Mouse (Mus musculus) kidney, postnatal 14 days (tissue): ENCODE data around the gene Nt5c3b.

Experiments
- DNase-seq: peaks from one replicate; pipeline ENCODE4 v3.0.0; 2022; ENCODE audit warnings: mixed read lengths

Nt5c3b gene

GRCm38 (mm10) chr11:100397600-100398389 lies 43.8 kb downstream of the Nt5c3b start, which contains the start of gene Jup:
Gene Jup, minus strand, starts transcription at chr11:100397763.
- peak; percentile 100 for DNase-seq

- peak; percentile 78 for DNase-seq
Observed at GRCm38 (mm10) chr11:100396886-100397599, 44.6 kb downstream of the Nt5c3b start.

GRCm38 (mm10) chr11:100395861-100396631 lies 45.6 kb downstream of the Nt5c3b start:
- peak; percentile 73 for DNase-seq

GRCm38 (mm10) chr11:100395200-100395599 lies 46.4 kb downstream of the Nt5c3b start:
- peak; percentile 92 for DNase-seq

- DNase-seq = peak; percentile 44
Observed at GRCm38 (mm10) chr11:100394353-100395074, 47.1 kb downstream of the Nt5c3b start.

- DNase-seq = no peak
Observed at GRCm38 (mm10) chr11:100393733-100394132, 47.9 kb downstream of the Nt5c3b start.

DNA sequence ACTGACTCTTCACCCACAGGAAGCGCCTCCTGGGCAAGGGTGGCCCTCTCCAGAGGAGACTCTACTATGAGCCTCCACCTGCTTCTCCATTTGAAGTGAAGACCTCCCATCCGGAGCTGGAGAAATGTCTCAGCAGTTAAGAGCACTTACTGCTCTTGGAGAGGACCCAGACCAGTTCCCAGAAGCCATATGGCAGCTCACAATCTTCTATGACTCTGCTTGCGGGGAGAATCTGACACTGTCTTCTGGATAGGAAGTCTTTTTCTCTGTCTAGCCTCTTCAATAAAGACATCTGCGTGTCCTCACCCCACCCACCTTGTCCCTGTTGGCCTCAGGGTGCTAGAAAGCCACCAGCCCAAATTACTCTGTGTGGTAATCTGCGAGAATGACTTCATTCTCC lies 48.6 kb downstream of the Nt5c3b start:
- DNase-seq = no peak

DNA sequence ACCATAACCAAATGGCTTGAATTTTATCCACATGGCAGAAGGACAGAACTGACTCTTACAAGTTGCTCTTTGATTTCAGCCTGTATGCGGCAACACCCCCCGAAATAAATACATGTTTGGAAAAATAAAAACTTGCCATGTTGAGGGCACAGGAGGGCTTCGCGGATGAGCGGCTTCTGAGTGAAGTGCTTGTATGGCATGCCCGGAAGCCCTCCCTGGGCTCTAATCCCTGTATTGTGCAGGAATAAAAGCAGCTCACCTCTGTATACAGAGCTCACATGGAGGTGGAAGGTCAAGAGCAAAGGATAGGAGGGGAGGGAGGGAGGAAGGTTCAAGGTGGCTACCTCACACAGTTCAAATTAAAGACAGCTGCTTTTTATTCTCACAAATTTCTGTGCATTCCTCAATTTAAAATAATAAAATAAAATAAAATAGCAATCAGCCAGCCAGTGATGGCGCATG lies 49.7 kb downstream of the Nt5c3b start:
- DNase-seq = no peak

- peak; percentile 91 for DNase-seq
Observed at GRCm38 (mm10) chr11:100391081-100391883, 50.3 kb downstream of the Nt5c3b start.

DNA sequence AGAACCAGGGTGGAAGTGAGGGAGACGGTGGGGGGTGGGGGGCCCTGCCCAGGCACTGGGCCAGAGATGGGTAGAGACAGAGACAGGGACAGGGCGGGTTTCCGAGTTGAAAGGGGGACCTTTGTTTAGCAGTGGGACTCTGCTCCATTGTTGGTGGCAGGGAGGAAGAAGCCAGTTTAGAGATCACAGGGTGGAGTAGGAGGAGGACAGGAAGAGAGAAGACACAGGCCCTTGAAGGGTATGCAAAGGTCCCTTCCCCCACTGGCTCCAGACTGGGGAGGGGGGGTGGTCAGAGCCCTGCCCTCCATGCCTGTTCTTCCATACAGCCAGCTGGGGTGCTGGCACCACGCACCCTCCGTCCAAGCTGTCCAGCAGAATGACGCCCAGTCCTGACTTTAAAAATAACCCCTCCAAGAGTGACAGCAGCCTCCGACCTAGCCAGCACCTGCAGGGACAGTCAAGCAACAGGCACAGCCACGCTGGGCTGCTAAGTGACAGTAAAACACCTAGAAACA lies 51.6 kb downstream of the Nt5c3b start:
- DNase-seq = peak; percentile 83

DNA sequence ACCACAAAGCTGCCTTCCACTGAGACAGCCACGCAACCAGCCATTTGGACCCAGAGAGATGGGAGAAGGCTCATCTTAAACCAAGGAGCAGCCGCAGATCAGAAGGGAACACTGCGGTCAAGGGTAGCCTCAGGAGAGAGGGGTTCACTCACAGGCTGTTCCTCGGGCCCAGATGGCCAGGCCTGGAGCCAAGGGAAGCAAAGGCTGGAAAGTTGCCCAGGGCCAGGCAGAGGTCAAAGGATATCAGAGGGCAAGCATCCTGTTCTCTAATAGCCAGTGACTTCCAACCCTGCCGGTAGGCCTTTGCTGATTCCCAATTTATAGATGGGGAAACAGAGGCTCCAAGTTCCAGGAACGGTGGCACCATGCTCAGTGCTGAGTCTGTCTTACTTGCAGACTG lies 53.0 kb downstream of the Nt5c3b start:
- peak; percentile 91 for DNase-seq

GRCm38 (mm10) chr11:100387589-100388375 lies 53.8 kb downstream of the Nt5c3b start:
- DNase-seq = peak; percentile 82

DNA sequence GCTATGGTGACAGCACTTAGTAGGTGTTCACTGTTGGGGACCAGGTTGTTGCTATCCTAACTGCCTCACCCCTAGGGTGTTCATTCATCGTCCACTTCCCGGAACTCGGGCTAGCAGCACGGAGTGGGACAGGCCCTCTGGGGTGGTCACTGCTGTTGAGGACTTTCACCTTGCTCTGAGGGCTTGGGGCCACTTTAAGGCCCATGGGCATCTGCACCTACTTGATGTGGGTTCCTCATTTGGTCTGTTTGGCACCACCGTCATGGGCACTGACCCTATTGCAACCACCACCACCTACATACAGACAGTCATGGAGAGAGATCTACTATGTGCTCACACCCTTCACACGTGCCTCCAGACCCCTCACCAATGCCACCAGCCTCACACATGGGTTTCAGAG lies 54.5 kb downstream of the Nt5c3b start:
- DNase-seq = no peak

DNA sequence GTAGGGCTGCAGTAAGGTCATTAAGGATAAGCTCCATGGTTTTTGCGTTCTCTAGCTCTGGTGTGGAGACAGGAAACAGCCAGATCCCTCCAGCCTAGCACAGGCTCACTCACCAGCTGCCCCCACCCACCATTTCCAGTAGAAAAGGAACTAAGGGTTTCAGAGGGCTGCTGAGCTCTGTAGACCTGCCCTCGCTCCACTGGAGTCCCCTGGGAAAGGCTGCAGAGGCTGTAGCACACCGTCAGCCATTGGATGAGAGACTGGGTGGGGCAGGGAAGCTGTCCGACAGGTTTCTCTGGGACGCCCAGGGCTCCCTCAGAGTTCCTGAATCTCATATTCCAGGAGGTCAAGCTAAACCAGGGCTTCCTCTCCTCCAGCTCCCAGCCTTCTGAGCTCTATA lies 55.0 kb downstream of the Nt5c3b start:
- peak; percentile 83 for DNase-seq

- DNase-seq = no peak
Observed at GRCm38 (mm10) chr11:100385016-100385415, 56.6 kb downstream of the Nt5c3b start.

- no peak for DNase-seq
Observed at GRCm38 (mm10) chr11:100382682-100383081, 58.9 kb downstream of the Nt5c3b start.

GRCm38 (mm10) chr11:100379311-100379710 lies 62.3 kb downstream of the Nt5c3b start:
- DNase-seq = no peak

DNA sequence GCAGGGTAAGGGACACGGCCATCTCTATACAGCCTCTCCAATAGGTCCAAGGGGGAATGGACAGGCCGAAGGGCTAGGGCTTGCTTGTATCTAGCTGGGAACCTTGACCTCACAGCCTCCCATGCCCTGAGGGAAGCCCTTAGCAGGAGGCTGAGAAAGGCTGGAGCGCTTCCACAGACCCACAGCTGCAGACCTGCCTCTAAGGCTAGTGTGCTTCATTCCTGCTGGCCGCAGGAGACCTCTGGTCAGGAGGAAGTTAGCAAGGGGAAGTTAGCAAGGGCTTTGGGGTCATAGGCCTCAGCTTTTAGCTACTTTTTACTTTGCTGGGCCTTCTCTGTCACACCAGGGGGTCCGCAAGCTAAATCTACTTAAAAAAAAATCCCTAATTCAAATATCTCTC lies 63.2 kb downstream of the Nt5c3b start:
- no peak for DNase-seq

DNA sequence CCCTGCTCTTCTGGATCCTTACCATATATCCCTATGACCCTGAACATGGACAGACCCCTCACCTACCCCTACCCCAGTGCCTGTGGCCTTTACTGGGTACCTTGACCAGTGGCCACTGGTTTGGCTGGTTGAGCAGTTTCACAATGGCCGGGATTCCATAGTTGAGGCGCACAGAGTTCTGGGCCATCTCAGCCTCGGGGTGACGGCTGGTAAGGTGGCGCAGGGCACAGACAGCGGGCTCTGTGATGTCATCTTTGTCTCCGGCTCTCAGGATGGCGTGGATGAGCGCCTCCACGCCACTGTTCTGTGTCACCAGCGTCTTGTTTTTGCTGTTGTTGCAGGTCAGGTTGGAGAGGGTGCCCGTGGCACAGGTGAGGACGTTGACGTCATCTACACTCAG lies 63.6 kb downstream of the Nt5c3b start:
- DNase-seq = no peak

DNA sequence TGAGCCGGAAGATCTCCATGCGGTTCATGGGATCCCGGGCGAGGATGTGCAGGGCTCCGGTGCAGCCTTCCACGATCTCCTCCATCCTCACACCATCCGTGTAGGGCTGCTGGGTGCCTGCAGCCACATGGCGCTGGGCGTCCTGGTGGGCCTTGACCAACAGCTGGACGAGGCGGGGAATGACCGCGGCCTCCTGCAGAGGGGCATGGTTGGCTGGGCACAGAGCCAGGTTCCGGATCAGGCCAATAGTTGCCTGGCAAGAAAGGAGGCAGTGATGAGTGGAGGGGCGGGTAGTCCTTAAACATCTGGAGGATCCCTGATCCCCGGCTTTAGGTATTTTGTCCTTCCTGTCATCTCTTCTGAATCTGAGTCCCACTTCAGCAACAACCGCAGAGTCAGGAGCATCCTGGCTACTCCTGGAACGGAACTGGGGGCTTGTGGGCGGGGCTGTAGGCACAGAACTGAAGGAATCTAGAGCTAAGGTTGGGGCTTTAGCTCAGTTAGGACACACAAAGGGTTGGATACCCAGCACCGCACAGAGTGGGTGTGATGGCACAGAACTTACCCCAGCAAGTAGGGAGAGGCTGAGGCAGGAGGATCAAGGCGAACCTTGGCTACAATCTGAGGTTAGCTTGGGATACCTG lies 64.7 kb downstream of the Nt5c3b start:
- DNase-seq = no peak
